Mouse (Mus musculus): ENCODE data around the gene Gm32742. TPM values are rescaled to one million over a fixed set of nuclear protein-coding genes. Genes with fewer than 3 reads are reported as not detected.

Gene Gm32742
- polyA plus RNA-seq, 1 experiment from 2014 or later, result 0.23 TPM

MicroRNAs within 50 kb of the gene (microRNA counts, 519-probe panel; counts per million panel counts)
- microRNA mmu-miR-34b-3p (473 counts per million, percentile 71 among the panel's probes with 10 or more counts), microRNA mmu-miR-34b-5p (473 counts per million, percentile 71 among the panel's probes with 10 or more counts), microRNA mmu-miR-34c (473 counts per million, percentile 71 among the panel's probes with 10 or more counts)

Small RNA genes lying within 50 kb of the gene (microRNA-seq; reads per million reads assigned to microRNA genes)
- gene Mir34b (ENCODE audit: borderline number of aligned reads) (22.5 reads per million, percentile 28 among the genes with 10 or more reads in this experiment), gene Mir34c (ENCODE audit: borderline number of aligned reads) (608 reads per million, percentile 66 among the genes with 10 or more reads in this experiment)

Other genes starting within 250 kb of the Gm32742 start
- 12.1 and 12.4 TPM in 2 replicates for gene Sik2, start 156.4 kb downstream of the Gm32742 start, polyA plus RNA-seq (2015; fragmentation: Nextera tagmentation; extraction: Ambion mirVana)
- gene Btg4, start 104.6 kb downstream of the Gm32742 start, polyA plus RNA-seq (2015; fragmentation: Nextera tagmentation; extraction: Ambion mirVana), result 0.12 and 0.17 TPM in 2 replicates
- 2.1 and 2.8 TPM in 2 replicates for gene Layn, start 88.4 kb downstream of the Gm32742 start, polyA plus RNA-seq (2015; fragmentation: Nextera tagmentation; extraction: Ambion mirVana)
- 0.95 and 1.1 TPM in 2 replicates for gene 4833427G06Rik, start 63.4 kb downstream of the Gm32742 start, polyA plus RNA-seq (2015; fragmentation: Nextera tagmentation; extraction: Ambion mirVana)
- 1.6 and 2.0 TPM in 2 replicates for gene Pou2af1, start 48.2 kb upstream of the Gm32742 start, polyA plus RNA-seq (2015; fragmentation: Nextera tagmentation; extraction: Ambion mirVana)
- 1.5 and 2.2 TPM in 2 replicates for gene Colca2, start 113.1 kb upstream of the Gm32742 start, polyA plus RNA-seq (2015; fragmentation: Nextera tagmentation; extraction: Ambion mirVana)
- 0.27 and 0.44 TPM in 2 replicates for gene 1810046K07Rik, start 163.4 kb upstream of the Gm32742 start, polyA plus RNA-seq (2015; fragmentation: Nextera tagmentation; extraction: Ambion mirVana)

All from thymus, postnatal 0 days (tissue).